Mouse (Mus musculus) forebrain, embryonic 10.5 days (tissue): ENCODE measurements around the gene Dip2c. TPM values are rescaled to one million over a fixed set of nuclear protein-coding genes. Genes with fewer than 3 reads are reported as not detected.

Experiments
- DNase-seq: peaks from one replicate; pipeline ENCODE4 v3.0.0-alpha.2; 2017; ENCODE audit warnings: low spot score; ENCODE audit errors: extremely low spot score
- H3K27ac ChIP-seq: fragments of 300-500 bp; sonication (generic); 2 replicates; pipeline ENCODE4 v1.5.1; 2016; ENCODE audit warnings: mild to moderate bottlenecking
- H3K27me3 ChIP-seq: fragments of 300-500 bp; sonication (generic); 2 replicates; pipeline ENCODE4 v1.6.1; 2016; ENCODE audit warnings: mild to moderate bottlenecking; ENCODE audit not compliant: poor library complexity, severe bottlenecking
- H3K36me3 ChIP-seq: fragments of 300-500 bp; sonication (generic); replicated peaks from 2 replicates; pipeline ENCODE4 v1.6.1; 2016; ENCODE audit warnings: mild to moderate bottlenecking, moderate library complexity
- H3K4me1 ChIP-seq: fragments of 300-500 bp; sonication (generic); 2 replicates; pipeline ENCODE4 v1.6.1; 2016
- H3K4me3 ChIP-seq: fragments of 300-500 bp; sonication (generic); 2 replicates; pipeline ENCODE4 v1.5.1; 2016; ENCODE audit warnings: mild to moderate bottlenecking, moderate library complexity
- H3K9me3 ChIP-seq: fragments of 300-500 bp; sonication (generic); 2 replicates; pipeline ENCODE4 v1.6.1; 2016; ENCODE audit warnings: mild to moderate bottlenecking, moderate library complexity
- WGBS: fragments of 180-500 bp; shearing (Covaris S2); methylation state at CpG from one replicate; pipeline ENCODE4 v1.1.7; 2016; 5-methylcytosine and 5-hydroxymethylcytosine counted together
- polyA plus RNA-seq: library from polyadenylated mRNA; unstranded; fragments of >200 nt; fragmentation: Nextera tagmentation; extraction: Ambion mirVana; gene quantifications from 2 replicates; pipeline ENCODE4 v1.2.1, GENCODE M21; 2016

The Dip2c gene
- polyA plus RNA-seq, 1 experiment from 2014 or later: 4.5 TPM

DNA sequence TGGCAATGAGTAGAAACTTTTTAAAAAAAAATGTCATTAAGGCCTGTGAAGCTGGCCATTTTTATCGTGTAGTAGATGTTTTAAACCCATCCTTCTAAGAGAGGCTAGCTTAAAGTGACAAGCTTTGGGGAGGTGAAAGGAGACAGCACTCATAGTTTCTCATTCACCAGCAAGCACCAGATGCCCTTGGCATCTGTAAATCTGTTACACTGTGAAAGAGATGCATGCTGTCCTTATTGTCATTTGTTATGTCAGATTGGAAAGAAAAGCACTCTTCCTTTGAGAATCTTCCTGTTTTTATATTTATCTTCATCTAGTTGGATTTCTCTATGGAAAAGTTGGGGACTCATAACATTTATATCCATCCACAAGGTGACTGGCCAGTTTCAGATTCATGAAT, 119.0 kb downstream of the Dip2c start:
- Histone ChIP-seq H3K4me1 (peaks cover 14% of the 10 kb centered on the region), H3K27ac (no peak overlapping the region), H3K36me3 (no peaks in the 10 kb centered on the region), H3K9me3 (no peaks in the 10 kb centered on the region), H3K27me3 (no peaks in the 10 kb centered on the region), H3K4me3 (no peak overlapping the region)
- WGBS: 89% methylated on average over 1 of the region's 1 CpGs
- DNase-seq: no peak

DNA sequence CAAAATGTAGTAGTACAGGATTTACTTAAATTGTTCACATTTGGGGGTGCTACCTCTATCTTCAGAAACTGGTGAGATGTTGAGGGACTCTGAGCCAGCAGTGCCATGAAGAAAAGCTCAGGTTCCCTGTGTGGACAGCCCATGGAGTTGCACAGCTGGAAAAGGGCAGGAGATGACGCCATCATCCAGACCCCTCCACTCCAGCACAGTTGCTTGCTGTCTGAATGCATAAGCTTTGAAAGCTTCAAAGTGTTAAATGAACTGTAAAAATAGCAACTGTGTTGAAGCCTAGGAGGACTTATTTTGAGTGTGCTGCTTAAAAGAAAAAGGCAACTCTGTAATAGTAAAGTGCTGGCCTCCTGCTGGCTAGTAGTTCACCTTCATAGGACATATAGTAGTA, 122.5 kb downstream of the Dip2c start:
- Histone ChIP-seq H3K27ac (no peak overlapping the region), H3K27me3 (no peaks in the 10 kb centered on the region), H3K4me3 (no peak overlapping the region), H3K36me3 (no peaks in the 10 kb centered on the region; the same call in 1 of the 2 replicates), H3K4me1 (peaks cover 10% of the 10 kb centered on the region), H3K9me3 (peaks cover 15% of the 10 kb centered on the region; the same call in 1 of the 2 replicates)
- DNase-seq: peak; percentile 23
- 24% methylated on average over 1 of the region's 1 CpGs for WGBS

- 58% methylated on average over 1 of the region's 1 CpGs for WGBS
- H3K4me1 ChIP-seq: 0 out of 2 replicates have a peak, but pooled peaks cover 6% of the 10 kb centered on the region
- no peak overlapping the region for H3K4me3 ChIP-seq
- H3K9me3 ChIP-seq: peaks cover 15% of the 10 kb centered on the region; the same call in 1 of the 2 replicates
- DNase-seq: no peak
- no peak overlapping the region for H3K27ac ChIP-seq
- H3K36me3 ChIP-seq: no peaks in the 10 kb centered on the region; the same call in 1 of the 2 replicates
- H3K27me3 ChIP-seq: no peaks in the 10 kb centered on the region
These were observed 129.1 kb downstream of the Dip2c start for GRCm38 (mm10) chr13:9405399-9405798.

DNA sequence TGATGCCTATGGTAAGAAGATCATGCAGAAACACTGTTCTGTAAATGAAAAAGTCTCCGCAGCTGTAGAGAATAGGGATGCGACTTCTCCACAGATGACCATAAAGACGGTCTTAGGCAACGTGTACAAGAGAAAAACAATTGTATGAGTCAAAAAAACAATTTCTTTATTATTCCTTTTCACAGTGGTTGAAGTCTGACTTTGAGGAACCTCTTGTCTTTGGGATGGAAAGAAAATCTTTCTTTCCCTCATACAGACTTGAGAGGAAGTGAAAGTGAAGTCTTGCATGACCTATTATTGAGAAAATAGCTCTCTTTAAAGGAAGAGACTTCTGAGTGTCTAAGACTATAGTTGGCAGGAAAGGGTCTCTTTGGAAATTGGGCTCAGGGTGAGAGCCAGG, 132.7 kb downstream of the Dip2c start:
- H3K27me3 ChIP-seq: no peaks in the 10 kb centered on the region
- 90% methylated on average over 4 of the region's 4 CpGs for WGBS
- no peak overlapping the region for H3K27ac ChIP-seq
- no peaks in the 10 kb centered on the region for H3K36me3 ChIP-seq
- 0 out of 2 replicates have a peak, but pooled peaks cover 6% of the 10 kb centered on the region for H3K4me1 ChIP-seq
- no peak for DNase-seq
- H3K4me3 ChIP-seq: no peak overlapping the region
- H3K9me3 ChIP-seq: no peaks in the 10 kb centered on the region

- no peak for DNase-seq
- H3K27ac ChIP-seq: no peak overlapping the region
- H3K27me3 ChIP-seq: no peaks in the 10 kb centered on the region
- 86% methylated on average over 3 of the region's 3 CpGs for WGBS
- H3K36me3 ChIP-seq: no peaks in the 10 kb centered on the region
- no peak overlapping the region for H3K4me3 ChIP-seq
- no peaks in the 10 kb centered on the region for H3K4me1 ChIP-seq
- H3K9me3 ChIP-seq: no peaks in the 10 kb centered on the region
These were observed 142.1 kb downstream of the Dip2c start for GRCm38 (mm10) chr13:9418441-9418840.

DNA sequence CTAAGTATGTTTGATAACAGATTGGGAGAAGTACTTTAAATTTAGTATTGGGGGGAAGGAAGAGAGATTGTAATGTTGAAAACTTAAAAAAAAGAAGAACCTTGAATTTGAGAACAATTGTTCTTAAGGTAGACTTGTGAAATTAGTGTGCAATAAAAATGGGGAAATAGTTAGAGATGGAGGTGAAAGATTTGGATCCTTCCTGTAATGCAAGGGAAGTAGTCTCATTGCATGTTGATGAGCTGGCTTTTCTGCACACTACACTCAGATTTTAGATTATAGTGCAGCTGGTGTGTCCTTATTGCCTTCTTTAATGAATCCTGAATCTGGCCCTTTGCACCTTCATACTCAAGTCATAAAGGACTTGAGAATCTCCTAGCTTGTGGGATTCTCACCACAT, 142.9 kb downstream of the Dip2c start:
- Histone ChIP-seq H3K27ac (no peak overlapping the region), H3K4me3 (no peak overlapping the region)

GRCm38 (mm10) chr13:9421949-9422348, 145.6 kb downstream of the Dip2c start:
- H3K4me3 ChIP-seq: no peak overlapping the region
- no peaks in the 10 kb centered on the region for H3K27me3 ChIP-seq
- no peaks in the 10 kb centered on the region for H3K9me3 ChIP-seq
- no peak overlapping the region for H3K27ac ChIP-seq
- no peaks in the 10 kb centered on the region for H3K36me3 ChIP-seq
- DNase-seq: no peak
- H3K4me1 ChIP-seq: no peaks in the 10 kb centered on the region
- WGBS: 91% methylated on average over 4 of the region's 4 CpGs

More for the DNA sequence above, 142.9 kb downstream of the Dip2c start:
- Histone ChIP-seq H3K36me3 (no peaks in the 10 kb centered on the region), H3K4me1 (no peaks in the 10 kb centered on the region), H3K9me3 (no peaks in the 10 kb centered on the region), H3K27me3 (no peaks in the 10 kb centered on the region)
- no peak for DNase-seq

DNA sequence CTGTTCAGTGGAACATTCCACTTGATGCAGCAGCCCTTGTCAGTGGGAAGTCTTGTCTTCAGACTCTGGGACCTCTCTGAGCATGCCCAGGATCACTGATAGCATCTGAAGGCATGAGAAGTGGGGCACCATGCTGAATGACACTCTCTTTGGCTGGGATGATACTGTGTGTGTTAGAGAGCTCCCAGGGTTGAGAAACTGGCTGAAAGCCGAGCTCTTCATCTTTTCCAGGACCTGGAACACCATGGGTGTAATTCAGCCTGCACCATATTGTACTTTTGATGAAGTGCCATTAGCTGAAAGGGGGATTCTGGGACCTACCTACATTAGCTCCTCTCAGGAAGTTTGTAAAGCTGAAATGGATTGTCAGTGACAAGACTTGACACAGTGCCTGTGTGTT, 146.5 kb downstream of the Dip2c start:
- Histone ChIP-seq H3K27ac (no peak overlapping the region), H3K36me3 (no peaks in the 10 kb centered on the region), H3K4me3 (no peak overlapping the region), H3K4me1 (no peaks in the 10 kb centered on the region), H3K9me3 (no peaks in the 10 kb centered on the region), H3K27me3 (no peaks in the 10 kb centered on the region)
- WGBS: 72% methylated on average over 1 of the region's 1 CpGs
- DNase-seq: no peak

DNA sequence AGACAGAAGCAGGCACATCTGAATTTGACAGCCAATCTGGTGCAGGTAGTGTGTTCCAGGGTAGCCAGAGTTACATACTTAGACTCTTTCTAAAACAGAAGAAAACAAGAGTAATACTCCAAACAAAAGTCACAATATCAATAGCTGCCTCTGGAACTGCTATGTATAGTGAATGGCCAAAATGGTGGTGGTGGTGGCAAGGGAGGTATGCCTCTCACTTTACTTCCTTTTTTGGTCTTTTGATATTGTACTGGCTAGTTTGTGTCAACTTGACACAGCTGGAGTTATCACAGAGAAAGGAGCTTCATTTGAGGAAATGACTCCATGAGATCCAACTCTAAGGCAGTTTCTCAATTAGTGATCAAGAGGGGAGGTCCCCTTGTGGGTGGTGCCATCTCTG, 148.1 kb downstream of the Dip2c start:
- no peak for DNase-seq
- no peaks in the 10 kb centered on the region for H3K4me1 ChIP-seq
- no peaks in the 10 kb centered on the region for H3K36me3 ChIP-seq
- H3K4me3 ChIP-seq: no peak overlapping the region
- no peak overlapping the region for H3K27ac ChIP-seq
- no peaks in the 10 kb centered on the region for H3K9me3 ChIP-seq
- no peaks in the 10 kb centered on the region for H3K27me3 ChIP-seq

GRCm38 (mm10) chr13:9426267-9426666, 149.9 kb downstream of the Dip2c start:
- no peaks in the 10 kb centered on the region for H3K4me1 ChIP-seq
- no peak for DNase-seq
- no peak overlapping the region for H3K27ac ChIP-seq
- no peaks in the 10 kb centered on the region for H3K27me3 ChIP-seq
- peaks cover 3% of the 10 kb centered on the region; the same call in 1 of the 2 replicates for H3K9me3 ChIP-seq
- H3K36me3 ChIP-seq: no peaks in the 10 kb centered on the region
- H3K4me3 ChIP-seq: no peak overlapping the region

- no peak for DNase-seq
- Histone ChIP-seq H3K4me1 (no peaks in the 10 kb centered on the region), H3K4me3 (no peak overlapping the region)
These were observed 150.5 kb downstream of the Dip2c start for GRCm38 (mm10) chr13:9426779-9427178.

DNA sequence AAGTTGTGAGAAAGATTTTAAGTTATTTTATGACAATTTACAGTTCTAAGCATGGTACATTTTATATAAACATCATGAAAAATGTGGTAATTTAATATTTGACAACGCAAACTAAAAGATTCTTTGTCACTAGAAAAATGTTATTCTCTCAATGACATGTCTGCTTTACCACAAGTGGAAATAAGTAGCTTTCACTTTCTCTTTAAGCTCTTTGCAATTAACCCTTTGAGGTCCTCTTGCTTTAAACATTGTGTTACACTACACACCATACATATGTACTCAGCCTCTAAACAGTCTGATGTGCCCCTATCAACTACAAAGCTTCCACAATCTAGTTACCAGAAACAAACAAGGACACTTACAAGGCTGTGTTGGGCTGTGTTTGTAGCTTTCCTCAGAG, 153.6 kb downstream of the Dip2c start:
- Histone ChIP-seq H3K27ac (no peak overlapping the region), H3K4me3 (no peak overlapping the region), H3K36me3 (no peaks in the 10 kb centered on the region), H3K9me3 (peaks cover 10% of the 10 kb centered on the region; the same call in 1 of the 2 replicates), H3K4me1 (no peaks in the 10 kb centered on the region), H3K27me3 (no peaks in the 10 kb centered on the region)
- DNase-seq: no peak
- 93% methylated on average over 1 of the region's 1 CpGs for WGBS

More at GRCm38 (mm10) chr13:9426779-9427178, 150.5 kb downstream of the Dip2c start:
- WGBS: 83% methylated on average over 4 of the region's 4 CpGs
- Histone ChIP-seq H3K9me3 (peaks cover 6% of the 10 kb centered on the region; the same call in 1 of the 2 replicates), H3K36me3 (no peaks in the 10 kb centered on the region), H3K27me3 (no peaks in the 10 kb centered on the region), H3K27ac (no peak overlapping the region)

DNA sequence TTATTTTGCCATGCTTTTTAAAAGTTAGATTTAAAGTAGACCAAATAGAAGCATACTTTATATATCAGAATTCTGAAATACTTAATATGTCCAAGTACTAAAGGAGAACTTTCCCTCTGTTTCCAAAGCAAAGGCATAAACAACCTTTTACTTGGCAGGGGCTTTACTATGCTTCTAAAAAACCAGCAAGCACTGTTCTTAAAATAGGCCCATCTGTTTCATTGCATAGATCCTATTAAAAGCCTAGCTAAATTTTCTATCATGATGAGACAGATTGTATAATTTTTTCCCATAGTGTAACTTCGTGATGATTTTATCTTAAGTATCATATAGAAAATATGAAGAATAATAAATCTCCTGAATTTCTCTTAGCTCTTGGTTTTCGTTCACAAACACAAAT, 154.4 kb downstream of the Dip2c start:
- no peak overlapping the region for H3K27ac ChIP-seq
- H3K27me3 ChIP-seq: no peaks in the 10 kb centered on the region
- no peaks in the 10 kb centered on the region for H3K4me1 ChIP-seq
- no peak overlapping the region for H3K4me3 ChIP-seq
- no peak for DNase-seq
- WGBS: 95% methylated on average over 2 of the region's 2 CpGs
- no peaks in the 10 kb centered on the region for H3K36me3 ChIP-seq
- peaks cover 10% of the 10 kb centered on the region; the same call in 1 of the 2 replicates for H3K9me3 ChIP-seq

DNA sequence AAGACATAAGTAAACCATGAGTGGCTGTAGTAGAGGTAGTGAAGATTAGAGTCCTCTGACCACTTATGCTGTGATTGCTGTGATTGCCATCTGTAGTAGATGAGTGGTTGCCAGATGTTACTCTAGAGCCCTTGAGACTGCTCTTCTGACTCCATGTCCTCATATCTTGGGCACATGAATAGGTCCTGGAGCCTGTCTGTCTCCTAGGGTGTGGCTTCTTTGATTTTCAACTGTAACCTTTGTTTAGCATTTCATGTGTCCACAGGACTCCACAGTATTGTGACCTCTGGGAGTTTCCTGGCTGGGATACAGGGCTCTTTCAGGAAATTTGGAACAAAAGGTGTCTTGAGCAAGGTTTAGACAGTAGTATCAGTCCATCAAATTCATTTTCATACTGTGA, 155.1 kb downstream of the Dip2c start:
- Histone ChIP-seq H3K36me3 (no peaks in the 10 kb centered on the region), H3K4me1 (no peaks in the 10 kb centered on the region), H3K9me3 (peaks cover 10% of the 10 kb centered on the region; the same call in 1 of the 2 replicates), H3K4me3 (no peak overlapping the region), H3K27me3 (no peaks in the 10 kb centered on the region), H3K27ac (no peak overlapping the region)
- DNase-seq: no peak
